Mouse (Mus musculus): ENCODE measurements at regions not wholly inside any gene's neighbourhood (a gene's known extent, or its start where the extent isn't known, plus 50 kb on each side); places are given as distances from the start of the nearest gene placed in this dataset.
A peak's percentile ranks its signal among the peaks of the same experiment; 100 is the strongest.

GRCm38 (mm10) chr11:22601977-22602376 lies 90.1 kb downstream of the Tmem17 start:
- Histone ChIP-seq H3K9me3 (no peaks in the 10 kb centered on the region), H3K27me3 (replicated peaks; ENCODE audit: low read depth, poor library complexity, severe bottlenecking) (no peaks in the 10 kb centered on the region)
- 22% methylated on average over 3 of the region's 3 CpGs for WGBS

GRCm38 (mm10) chr11:22602610-22603009 lies 90.7 kb downstream of the Tmem17 start:
- Histone ChIP-seq H3K9me3 (no peaks in the 10 kb centered on the region), H3K4me1 (no peaks in the 10 kb centered on the region), H3K27me3 (replicated peaks; ENCODE audit: low read depth, poor library complexity, severe bottlenecking) (no peaks in the 10 kb centered on the region), H3K36me3 (replicated peaks) (no peaks in the 10 kb centered on the region), H3K27ac (replicated peaks) (no peak overlapping the region), H3K4me3 (no peak overlapping the region)
- DNase-seq (ENCODE audit: low spot score), result no peak
- WGBS, result 74% methylated on average over 3 of the region's 3 CpGs

More at GRCm38 (mm10) chr11:22601977-22602376, 90.1 kb downstream of the Tmem17 start:
- Histone ChIP-seq H3K4me1 (no peaks in the 10 kb centered on the region), H3K36me3 (replicated peaks) (no peaks in the 10 kb centered on the region), H3K4me3 (no peak overlapping the region), H3K27ac (replicated peaks) (no peak overlapping the region)
- DNase-seq (ENCODE audit: low spot score), result no peak

- Histone ChIP-seq H3K27ac (replicated peaks) (no peak overlapping the region), H3K9me3 (no peaks in the 10 kb centered on the region), H3K4me1 (no peaks in the 10 kb centered on the region), H3K27me3 (replicated peaks; ENCODE audit: low read depth, poor library complexity, severe bottlenecking) (no peaks in the 10 kb centered on the region), H3K36me3 (replicated peaks) (no peaks in the 10 kb centered on the region), H3K4me3 (no peak overlapping the region)
- 71% methylated on average over 1 of the region's 1 CpGs for WGBS
- DNase-seq (ENCODE audit: low spot score), result no peak
Measured at GRCm38 (mm10) chr11:22603397-22603796, 91.5 kb downstream of the Tmem17 start.

- Histone ChIP-seq H3K27me3 (replicated peaks; ENCODE audit: low read depth, poor library complexity, severe bottlenecking) (no peaks in the 10 kb centered on the region), H3K4me3 (no peak overlapping the region), H3K9me3 (no peaks in the 10 kb centered on the region), H3K36me3 (replicated peaks) (no peaks in the 10 kb centered on the region), H3K27ac (replicated peaks) (no peak overlapping the region), H3K4me1 (peaks cover 14% of the 10 kb centered on the region)
- WGBS, result 54% methylated on average over 4 of the region's 4 CpGs
- DNase-seq (ENCODE audit: low spot score), result no peak
Measured at GRCm38 (mm10) chr11:22606380-22606779, 94.5 kb downstream of the Tmem17 start.

- 81% methylated on average over 5 of the region's 5 CpGs for WGBS
- H3K27ac ChIP-seq (replicated peaks), result no peak overlapping the region
- peaks cover 18% of the 10 kb centered on the region for H3K4me1 ChIP-seq
- H3K27me3 ChIP-seq (replicated peaks; ENCODE audit: low read depth, poor library complexity, severe bottlenecking), result no peaks in the 10 kb centered on the region
- no peak for DNase-seq (ENCODE audit: low spot score)
- no peak overlapping the region for H3K4me3 ChIP-seq
- no peaks in the 10 kb centered on the region for H3K9me3 ChIP-seq
- no peaks in the 10 kb centered on the region for H3K36me3 ChIP-seq (replicated peaks)
Measured at GRCm38 (mm10) chr11:22607645-22608044, 95.8 kb downstream of the Tmem17 start.

GRCm38 (mm10) chr11:22608945-22609344 lies 97.1 kb downstream of the Tmem17 start:
- no peak overlapping the region for H3K4me3 ChIP-seq
- no peaks in the 10 kb centered on the region for H3K27me3 ChIP-seq (replicated peaks; ENCODE audit: low read depth, poor library complexity, severe bottlenecking)

GRCm38 (mm10) chr11:22610433-22611101 lies 98.7 kb downstream of the Tmem17 start:
- Histone ChIP-seq H3K4me1 (peaks cover 18% of the 10 kb centered on the region), H3K9me3 (no peaks in the 10 kb centered on the region), H3K4me3 (peak overlapping the region; percentile 26), H3K27me3 (replicated peaks; ENCODE audit: low read depth, poor library complexity, severe bottlenecking) (no peaks in the 10 kb centered on the region), H3K27ac (replicated peaks) (peak overlapping the region; percentile 37), H3K36me3 (replicated peaks) (no peaks in the 10 kb centered on the region)
- DNase-seq (ENCODE audit: low spot score), result peak; percentile 16
- 4% methylated on average over 12 of the region's 12 CpGs for WGBS

More at GRCm38 (mm10) chr11:22608945-22609344, 97.1 kb downstream of the Tmem17 start:
- Histone ChIP-seq H3K27ac (replicated peaks) (no peak overlapping the region), H3K9me3 (no peaks in the 10 kb centered on the region), H3K4me1 (peaks cover 18% of the 10 kb centered on the region), H3K36me3 (replicated peaks) (no peaks in the 10 kb centered on the region)
- no peak for DNase-seq (ENCODE audit: low spot score)

- Histone ChIP-seq H3K27me3 (replicated peaks; ENCODE audit: low read depth, poor library complexity, severe bottlenecking) (no peaks in the 10 kb centered on the region), H3K27ac (replicated peaks) (peak overlapping the region; percentile 37; the same call in 1 of the 2 replicates), H3K9me3 (no peaks in the 10 kb centered on the region), H3K4me1 (peaks cover 18% of the 10 kb centered on the region), H3K4me3 (no peak overlapping the region), H3K36me3 (replicated peaks) (no peaks in the 10 kb centered on the region)
- DNase-seq (ENCODE audit: low spot score), result no peak
- 56% methylated on average over 6 of the region's 6 CpGs for WGBS
Measured at GRCm38 (mm10) chr11:22611102-22611869, 99.4 kb downstream of the Tmem17 start.

GRCm38 (mm10) chr11:22613500-22613899 lies 101.6 kb downstream of the Tmem17 start:
- Histone ChIP-seq H3K4me3 (no peak overlapping the region), H3K4me1 (peaks cover 26% of the 10 kb centered on the region), H3K36me3 (replicated peaks) (no peaks in the 10 kb centered on the region), H3K27me3 (replicated peaks; ENCODE audit: low read depth, poor library complexity, severe bottlenecking) (no peaks in the 10 kb centered on the region), H3K27ac (replicated peaks) (no peak overlapping the region), H3K9me3 (no peaks in the 10 kb centered on the region)
- WGBS, result 58% methylated on average over 2 of the region's 2 CpGs
- DNase-seq (ENCODE audit: low spot score), result no peak

- Histone ChIP-seq H3K27me3 (replicated peaks; ENCODE audit: low read depth, poor library complexity, severe bottlenecking) (no peaks in the 10 kb centered on the region), H3K4me3 (peak overlapping the region; percentile 52), H3K4me1 (peaks cover 14% of the 10 kb centered on the region), H3K36me3 (replicated peaks) (no peaks in the 10 kb centered on the region), H3K27ac (replicated peaks) (peak overlapping the region; percentile 77; the same call in 1 of the 2 replicates), H3K9me3 (no peaks in the 10 kb centered on the region)
- peak; percentile 88 for DNase-seq (ENCODE audit: low spot score)
- whole genome bisulfite sequencing, result 15% methylated on average over 21 of the region's 21 CpGs
Measured at GRCm38 (mm10) chr11:22617204-22617874, 105.5 kb downstream of the Tmem17 start.

- Histone ChIP-seq H3K4me3 (no peak overlapping the region), H3K27me3 (replicated peaks; ENCODE audit: low read depth, poor library complexity, severe bottlenecking) (no peaks in the 10 kb centered on the region), H3K27ac (replicated peaks) (peak overlapping the region; percentile 20; the same call in 1 of the 2 replicates), H3K9me3 (no peaks in the 10 kb centered on the region), H3K36me3 (replicated peaks) (no peaks in the 10 kb centered on the region), H3K4me1 (peaks cover 14% of the 10 kb centered on the region)
- 67% methylated on average over 8 of the region's 8 CpGs for WGBS
- DNase-seq (ENCODE audit: low spot score), result no peak
Measured at GRCm38 (mm10) chr11:22620912-22621705, 109.2 kb downstream of the Tmem17 start.

- Histone ChIP-seq H3K9me3 (no peaks in the 10 kb centered on the region), H3K4me1 (peaks cover 14% of the 10 kb centered on the region), H3K36me3 (replicated peaks) (no peaks in the 10 kb centered on the region), H3K4me3 (no peak overlapping the region), H3K27ac (replicated peaks) (0 out of 2 replicates have a peak overlapping the region, but pooled peaks have one; percentile 20), H3K27me3 (replicated peaks; ENCODE audit: low read depth, poor library complexity, severe bottlenecking) (no peaks in the 10 kb centered on the region)
- WGBS, result 60% methylated on average over 6 of the region's 6 CpGs
- DNase-seq (ENCODE audit: low spot score), result peak; percentile 17
Measured at GRCm38 (mm10) chr11:22621868-22622267, 110.0 kb downstream of the Tmem17 start.
